Mouse (Mus musculus): ENCODE data around the gene Atrnl1. TPM values are rescaled to one million over a fixed set of nuclear protein-coding genes. Genes with fewer than 3 reads are reported as not detected.

The Atrnl1 gene
- polyA plus RNA-seq, 1 experiment from 2014 or later, result 7.8 TPM

GRCm38 (mm10) chr19:57611291-57612178 is 701 bp downstream of the Atrnl1 start:
- peak overlapping the region; percentile 95 for H3K4me2 ChIP-seq (ENCODE audit: low read depth, low read length)
- ATAC-seq (replicated peaks; ENCODE audit: insufficient number of reproducible peaks, low FRiP score, low TSS enrichment, low read depth) (peak; percentile 75), DNase-seq (ENCODE audit: low spot score) (peak; percentile 66)
- no peaks in the 10 kb centered on the region for H3K36me3 ChIP-seq (replicated peaks; ENCODE audit: control insufficient read depth, insufficient read depth, low read depth, low read length)
- WGBS, result under 1% methylated on average over 54 of the region's 57 CpGs
- H3K27ac ChIP-seq (replicated peaks; ENCODE audit: low read depth, low read length), result peak overlapping the region; percentile 94; the same call in 1 of the 2 replicates
- peak overlapping the region; percentile 92 for H3K9ac ChIP-seq (replicated peaks; ENCODE audit: low read length)
- H3K9me3 ChIP-seq (replicated peaks; ENCODE audit: control insufficient read depth, low read length), result no peaks in the 10 kb centered on the region
- peak overlapping the region; percentile 64 for H3K4me3 ChIP-seq (ENCODE audit: low read depth, low read length)
- H3K4me1 ChIP-seq (ENCODE audit: control insufficient read depth, insufficient read depth, low read length), result no peaks in the 10 kb centered on the region
- no peaks in the 10 kb centered on the region for H3K27me3 ChIP-seq (ENCODE audit: control insufficient read depth, insufficient read depth, low read length)

GRCm38 (mm10) chr19:57612179-57612472 is 1.3 kb downstream of the Atrnl1 start:
- Histone ChIP-seq H3K4me1 (ENCODE audit: control insufficient read depth, insufficient read depth, low read length) (no peaks in the 10 kb centered on the region), H3K27ac (replicated peaks; ENCODE audit: low read depth, low read length) (no peak overlapping the region), H3K9me3 (replicated peaks; ENCODE audit: control insufficient read depth, low read length) (no peaks in the 10 kb centered on the region), H3K36me3 (replicated peaks; ENCODE audit: control insufficient read depth, insufficient read depth, low read depth, low read length) (no peaks in the 10 kb centered on the region), H3K27me3 (ENCODE audit: control insufficient read depth, insufficient read depth, low read length) (no peaks in the 10 kb centered on the region), H3K9ac (replicated peaks; ENCODE audit: low read length) (no peak overlapping the region; the same call in none of the 2 replicates), H3K4me2 (ENCODE audit: low read depth, low read length) (peak overlapping the region; percentile 95), H3K4me3 (ENCODE audit: low read depth, low read length) (peak overlapping the region; percentile 64)
- no peak for DNase-seq (ENCODE audit: low spot score)
- ATAC-seq (replicated peaks; ENCODE audit: insufficient number of reproducible peaks, low FRiP score, low TSS enrichment, low read depth), result no peak
- 9% methylated on average over 2 of the region's 2 CpGs for WGBS

- WGBS, result 91% methylated on average over 9 of the region's 9 CpGs
- H3K27me3 ChIP-seq (ENCODE audit: control insufficient read depth, insufficient read depth, low read length), result no peaks in the 10 kb centered on the region
- H3K36me3 ChIP-seq (replicated peaks; ENCODE audit: control insufficient read depth, insufficient read depth, low read depth, low read length), result no peaks in the 10 kb centered on the region
- no peak for DNase-seq (ENCODE audit: low spot score)
- no peak overlapping the region for H3K4me2 ChIP-seq (ENCODE audit: low read depth, low read length)
- no peak overlapping the region for H3K4me3 ChIP-seq (ENCODE audit: low read depth, low read length)
- no peaks in the 10 kb centered on the region for H3K4me1 ChIP-seq (ENCODE audit: control insufficient read depth, insufficient read depth, low read length)
- no peaks in the 10 kb centered on the region for H3K9me3 ChIP-seq (replicated peaks; ENCODE audit: control insufficient read depth, low read length)
- H3K9ac ChIP-seq (replicated peaks; ENCODE audit: low read length), result no peak overlapping the region
- no peak for ATAC-seq (replicated peaks; ENCODE audit: insufficient number of reproducible peaks, low FRiP score, low TSS enrichment, low read depth)
- H3K27ac ChIP-seq (replicated peaks; ENCODE audit: low read depth, low read length), result no peak overlapping the region
These were observed 5.3 kb downstream of the Atrnl1 start for GRCm38 (mm10) chr19:57615972-57616621.

- no peak for ATAC-seq (replicated peaks; ENCODE audit: insufficient number of reproducible peaks, low FRiP score, low TSS enrichment, low read depth)
- no peaks in the 10 kb centered on the region for H3K4me1 ChIP-seq (ENCODE audit: control insufficient read depth, insufficient read depth, low read length)
- WGBS, result 87% methylated on average over 9 of the region's 9 CpGs
These were observed 8.3 kb downstream of the Atrnl1 start for GRCm38 (mm10) chr19:57619088-57619487.

GRCm38 (mm10) chr19:57621814-57622213 is 11.0 kb downstream of the Atrnl1 start:
- no peak overlapping the region for H3K9ac ChIP-seq (replicated peaks; ENCODE audit: low read length)
- H3K4me1 ChIP-seq (ENCODE audit: control insufficient read depth, insufficient read depth, low read length), result no peaks in the 10 kb centered on the region
- DNase-seq (ENCODE audit: low spot score) (no peak), ATAC-seq (replicated peaks; ENCODE audit: insufficient number of reproducible peaks, low FRiP score, low TSS enrichment, low read depth) (no peak)
- WGBS, result 87% methylated on average over 19 of the region's 19 CpGs
- no peak overlapping the region for H3K27ac ChIP-seq (replicated peaks; ENCODE audit: low read depth, low read length)
- H3K36me3 ChIP-seq (replicated peaks; ENCODE audit: control insufficient read depth, insufficient read depth, low read depth, low read length), result no peaks in the 10 kb centered on the region
- H3K4me2 ChIP-seq (ENCODE audit: low read depth, low read length), result no peak overlapping the region
- no peaks in the 10 kb centered on the region for H3K27me3 ChIP-seq (ENCODE audit: control insufficient read depth, insufficient read depth, low read length)
- H3K9me3 ChIP-seq (replicated peaks; ENCODE audit: control insufficient read depth, low read length), result no peaks in the 10 kb centered on the region
- H3K4me3 ChIP-seq (ENCODE audit: low read depth, low read length), result no peak overlapping the region

More at GRCm38 (mm10) chr19:57619088-57619487, 8.3 kb downstream of the Atrnl1 start:
- Histone ChIP-seq H3K9me3 (replicated peaks; ENCODE audit: control insufficient read depth, low read length) (no peaks in the 10 kb centered on the region), H3K27me3 (ENCODE audit: control insufficient read depth, insufficient read depth, low read length) (no peaks in the 10 kb centered on the region), H3K36me3 (replicated peaks; ENCODE audit: control insufficient read depth, insufficient read depth, low read depth, low read length) (no peaks in the 10 kb centered on the region), H3K9ac (replicated peaks; ENCODE audit: low read length) (no peak overlapping the region), H3K4me2 (ENCODE audit: low read depth, low read length) (no peak overlapping the region), H3K27ac (replicated peaks; ENCODE audit: low read depth, low read length) (no peak overlapping the region), H3K4me3 (ENCODE audit: low read depth, low read length) (no peak overlapping the region)
- DNase-seq (ENCODE audit: low spot score), result no peak

- H3K27me3 ChIP-seq (ENCODE audit: control insufficient read depth, insufficient read depth, low read length), result no peaks in the 10 kb centered on the region
- ATAC-seq (replicated peaks; ENCODE audit: insufficient number of reproducible peaks, low FRiP score, low TSS enrichment, low read depth) (no peak), DNase-seq (ENCODE audit: low spot score) (no peak)
- H3K9me3 ChIP-seq (replicated peaks; ENCODE audit: control insufficient read depth, low read length), result no peaks in the 10 kb centered on the region
- 89% methylated on average over 9 of the region's 9 CpGs for WGBS
- no peaks in the 10 kb centered on the region for H3K36me3 ChIP-seq (replicated peaks; ENCODE audit: control insufficient read depth, insufficient read depth, low read depth, low read length)
- H3K27ac ChIP-seq (replicated peaks; ENCODE audit: low read depth, low read length), result no peak overlapping the region
- H3K4me1 ChIP-seq (ENCODE audit: control insufficient read depth, insufficient read depth, low read length), result no peaks in the 10 kb centered on the region
- no peak overlapping the region for H3K4me2 ChIP-seq (ENCODE audit: low read depth, low read length)
- H3K4me3 ChIP-seq (ENCODE audit: low read depth, low read length), result no peak overlapping the region
- H3K9ac ChIP-seq (replicated peaks; ENCODE audit: low read length), result no peak overlapping the region
These were observed 14.9 kb downstream of the Atrnl1 start for GRCm38 (mm10) chr19:57625738-57626137.

- Histone ChIP-seq H3K27ac (replicated peaks; ENCODE audit: low read depth, low read length) (no peak overlapping the region), H3K36me3 (replicated peaks; ENCODE audit: control insufficient read depth, insufficient read depth, low read depth, low read length) (no peaks in the 10 kb centered on the region), H3K27me3 (ENCODE audit: control insufficient read depth, insufficient read depth, low read length) (no peaks in the 10 kb centered on the region), H3K9me3 (replicated peaks; ENCODE audit: control insufficient read depth, low read length) (no peaks in the 10 kb centered on the region), H3K4me2 (ENCODE audit: low read depth, low read length) (no peak overlapping the region), H3K4me3 (ENCODE audit: low read depth, low read length) (no peak overlapping the region), H3K9ac (replicated peaks; ENCODE audit: low read length) (no peak overlapping the region), H3K4me1 (ENCODE audit: control insufficient read depth, insufficient read depth, low read length) (no peaks in the 10 kb centered on the region)
- no peak for ATAC-seq (replicated peaks; ENCODE audit: insufficient number of reproducible peaks, low FRiP score, low TSS enrichment, low read depth)
- 88% methylated on average over 8 of the region's 8 CpGs for WGBS
- DNase-seq (ENCODE audit: low spot score), result no peak
These were observed 16.4 kb downstream of the Atrnl1 start for GRCm38 (mm10) chr19:57627251-57627650.

GRCm38 (mm10) chr19:57642536-57642935 is 31.7 kb downstream of the Atrnl1 start:
- Histone ChIP-seq H3K4me1 (ENCODE audit: control insufficient read depth, insufficient read depth, low read length) (no peaks in the 10 kb centered on the region), H3K9me3 (replicated peaks; ENCODE audit: control insufficient read depth, low read length) (no peaks in the 10 kb centered on the region), H3K36me3 (replicated peaks; ENCODE audit: control insufficient read depth, insufficient read depth, low read depth, low read length) (no peaks in the 10 kb centered on the region), H3K27me3 (ENCODE audit: control insufficient read depth, insufficient read depth, low read length) (no peaks in the 10 kb centered on the region), H3K4me3 (ENCODE audit: low read depth, low read length) (no peak overlapping the region), H3K27ac (replicated peaks; ENCODE audit: low read depth, low read length) (no peak overlapping the region), H3K9ac (replicated peaks; ENCODE audit: low read length) (no peak overlapping the region), H3K4me2 (ENCODE audit: low read depth, low read length) (no peak overlapping the region)
- DNase-seq (ENCODE audit: low spot score) (no peak), ATAC-seq (replicated peaks; ENCODE audit: insufficient number of reproducible peaks, low FRiP score, low TSS enrichment, low read depth) (no peak)
- 92% methylated on average over 21 of the region's 21 CpGs for WGBS
